Mouse (Mus musculus) brain, embryonic 18.5 days (tissue): ENCODE measurements around the gene Olfr1250.
"Not testable (repeated sequence)": the region's sequence is repeated elsewhere in the genome, so short reads cannot be mapped to it uniquely, and the experiment has no call there.

ENCODE experiments used
- DNase-seq: peaks from one replicate; pipeline ENCODE4 v3.0.0-alpha.2; 2012; ENCODE audit warnings: low read depth, low spot score

Olfr1250 gene

DNA sequence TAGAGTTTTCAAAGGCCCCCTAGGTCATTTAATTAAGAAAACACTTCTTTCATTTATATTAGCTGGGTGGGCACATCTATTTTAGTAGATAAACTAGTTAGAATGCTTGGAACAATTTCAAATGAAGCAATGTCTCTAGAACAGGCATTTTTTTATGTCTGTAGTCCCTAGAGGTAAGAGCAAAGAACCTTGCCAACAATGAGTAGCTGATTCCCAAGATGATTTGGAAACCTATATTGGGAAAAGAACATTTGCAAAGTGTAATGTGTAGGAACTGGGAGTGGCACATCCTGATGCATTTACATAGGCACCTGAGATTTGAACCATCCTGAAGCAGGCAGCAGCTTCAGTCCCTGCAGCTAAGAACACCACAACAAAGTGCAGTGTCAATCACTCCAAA lies at the start of gene Olfr1250:
Olfr1250 (minus strand) TSS at position 101 of the 400 bp plus-strand sequence.
- no peak for DNase-seq

DNA sequence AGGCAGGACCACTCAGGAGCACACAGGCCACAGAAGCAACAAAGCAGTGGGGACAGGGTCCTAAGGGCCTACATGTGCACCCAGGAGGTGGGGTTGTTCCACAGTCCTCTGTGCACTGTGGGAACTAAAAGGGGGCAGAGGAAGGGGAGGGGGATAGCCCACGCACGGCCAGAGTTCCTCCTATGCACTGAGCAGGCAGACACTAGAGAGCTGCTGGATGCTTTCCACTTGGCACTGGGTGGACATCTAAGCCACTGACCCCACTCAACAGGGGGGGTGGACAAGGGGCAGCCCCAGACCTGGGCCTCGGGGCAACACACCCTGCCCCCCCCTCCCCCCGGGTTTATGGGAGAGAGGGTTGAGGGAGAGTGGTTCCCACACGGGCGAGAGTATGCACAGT lies 30.7 kb upstream of the Olfr1250 start:
- no peak for DNase-seq

DNA sequence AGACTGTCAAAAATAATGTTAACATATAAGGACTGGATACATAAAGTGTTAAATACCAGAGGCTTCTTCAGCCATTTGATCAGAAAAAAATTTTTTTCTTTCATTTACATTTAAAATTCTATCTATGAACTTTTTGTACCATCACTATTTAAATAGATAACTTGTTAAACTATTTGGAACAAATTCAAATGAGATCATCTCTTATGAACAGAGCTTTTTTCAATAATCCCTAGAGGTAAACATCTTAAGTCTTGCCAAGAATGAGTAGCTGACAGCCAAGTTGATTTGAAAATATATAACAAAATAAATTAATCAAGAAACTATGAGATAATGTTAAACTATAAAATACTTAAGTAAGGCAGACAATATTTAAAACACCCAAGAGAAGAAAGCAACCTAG lies 10.6 kb upstream of the Olfr1250 start, which contains the start of gene Olfr1251:
Olfr1251 (minus strand) TSS at position 101 of the 400 bp plus-strand sequence.
- DNase-seq: no peak

DNA sequence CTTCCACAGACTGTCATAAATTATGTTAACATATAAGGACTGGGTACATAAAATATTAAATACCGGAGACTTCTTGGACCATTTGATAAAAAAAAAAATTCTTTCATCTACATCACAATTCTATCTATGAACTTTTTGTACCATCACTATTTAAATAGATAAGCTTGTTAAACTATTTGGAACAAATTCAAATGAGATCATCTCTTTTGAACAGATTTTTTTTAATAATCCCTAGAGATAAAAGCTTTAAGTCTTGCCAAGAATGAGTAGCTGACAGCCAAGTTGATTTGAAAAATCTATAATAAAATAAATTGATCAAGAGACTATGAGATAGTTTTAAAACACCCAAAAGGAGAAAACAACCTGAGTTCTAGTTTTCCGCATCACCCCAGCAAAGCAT lies 26.4 kb downstream of the Olfr1250 start, which contains the start of gene Olfr1249:
Olfr1249 (minus strand) TSS at position 101 of the 400 bp plus-strand sequence.
- DNase-seq: no peak

DNA sequence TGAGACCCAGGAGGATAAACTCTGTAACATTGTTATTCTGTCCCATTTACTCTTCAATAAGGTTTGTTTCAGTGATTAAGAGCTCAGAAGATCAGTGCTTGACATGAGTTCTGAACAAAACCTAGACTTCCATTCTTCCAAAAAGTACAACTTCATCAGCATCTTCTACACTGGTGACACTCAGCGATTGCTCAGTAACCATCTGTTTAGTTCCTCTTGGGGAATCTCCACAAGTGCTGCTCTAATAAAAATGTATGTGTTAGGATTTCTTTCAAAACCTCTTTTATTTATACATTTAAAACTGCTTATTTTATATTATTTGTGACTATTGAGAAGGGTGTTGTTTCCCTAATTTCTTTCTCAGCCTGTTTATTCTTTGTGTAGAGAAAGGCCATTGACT lies 43.1 kb downstream of the Olfr1250 start, which contains the start of gene Olfr1248:
Olfr1248 (minus strand) TSS at position 101 of the 400 bp plus-strand sequence.
- not testable (repeated sequence) for DNase-seq

DNA sequence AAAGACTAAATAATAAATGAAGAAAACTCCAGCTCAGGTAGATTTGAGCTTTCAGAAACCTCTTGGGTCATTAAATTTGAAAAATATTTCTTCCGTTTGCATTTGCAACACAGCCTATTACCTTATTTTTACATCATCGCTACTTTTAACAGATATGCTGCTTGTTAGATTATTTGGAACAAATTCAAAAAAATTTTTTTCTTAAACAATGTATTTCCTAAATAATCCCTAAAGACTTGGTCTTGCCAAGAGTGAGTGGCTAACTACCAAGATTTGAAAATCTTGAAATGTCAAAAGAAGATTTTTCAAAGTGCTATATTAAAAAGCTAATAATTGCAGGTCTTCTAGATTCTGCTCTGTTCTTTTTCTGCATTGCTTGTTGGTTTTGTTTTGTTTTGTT lies 47.2 kb downstream of the Olfr1250 start, which contains the start of gene Olfr1247:
Olfr1247 (minus strand) TSS at position 101 of the 400 bp plus-strand sequence.
- no peak for DNase-seq
